Mouse (Mus musculus) mouse trophoblast stem cell (cell line): Measurements from ENCODE around the gene Gm42688.

Experiments
- in situ Hi-C, 2 experiments: fragments of 300-500 bp; cut with MseI, MboI; formaldehyde crosslinking; loops; 2 replicates in 1 of 2; 3 replicates in 1 of 2; pipeline ENCODE4 v1.15.1; 2025

Gm42688 gene

DNA sequence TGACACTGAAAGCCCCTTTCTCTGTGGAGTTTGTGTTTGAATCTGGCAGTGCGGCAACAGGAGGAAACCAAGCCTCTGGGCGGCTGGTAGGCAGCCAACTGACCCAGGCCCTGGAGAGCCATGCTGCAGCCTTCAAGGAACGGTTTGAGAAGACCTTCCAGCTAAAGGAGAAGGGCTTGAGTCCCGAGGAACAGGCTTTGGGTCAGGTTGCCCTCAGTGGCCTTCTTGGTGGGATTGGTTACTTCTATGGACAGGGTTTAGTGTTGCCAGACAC, 15.7 kb downstream of the Gm42688 start:
- in situ Hi-C loops: no loop called here

DNA sequence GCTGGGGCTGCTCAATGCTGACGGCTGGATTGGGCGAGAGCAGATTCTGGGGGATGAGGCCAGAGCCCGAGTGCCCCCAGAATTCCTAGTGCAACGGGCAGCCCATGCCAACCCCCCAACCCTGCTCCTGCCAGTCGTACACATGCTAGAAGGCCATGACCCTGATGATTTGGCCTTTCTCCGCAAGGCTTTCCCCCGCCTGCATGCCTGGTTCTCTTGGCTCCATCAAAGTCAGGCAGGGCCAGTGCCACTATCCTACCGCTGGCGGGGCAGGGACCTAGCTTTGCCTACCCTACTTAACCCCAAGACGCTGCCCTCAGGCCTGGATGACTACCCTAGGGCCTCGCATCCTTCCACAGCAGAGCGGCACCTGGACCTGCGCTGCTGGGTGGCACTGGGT, 16.2 kb downstream of the Gm42688 start:
- in situ Hi-C loops: no loop called here

DNA sequence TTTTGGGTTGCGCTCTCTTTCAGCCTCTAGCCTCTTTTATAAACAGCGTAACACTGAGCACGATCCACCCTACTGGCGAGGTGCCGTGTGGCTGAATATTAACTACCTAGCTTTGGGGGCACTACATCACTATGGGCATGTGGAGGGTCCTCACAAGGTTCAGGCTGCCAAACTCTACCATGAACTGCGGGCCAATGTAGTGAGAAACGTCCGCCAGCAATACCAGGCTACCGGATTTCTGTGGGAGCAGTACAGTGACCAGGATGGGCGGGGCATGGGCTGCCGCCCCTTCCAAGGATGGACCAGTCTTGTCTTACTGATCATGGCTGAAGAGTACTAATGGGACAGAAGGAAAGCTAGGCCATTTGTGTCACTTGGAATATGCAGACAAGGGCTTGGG, 17.0 kb downstream of the Gm42688 start:
- in situ Hi-C loops: no loop called here

DNA sequence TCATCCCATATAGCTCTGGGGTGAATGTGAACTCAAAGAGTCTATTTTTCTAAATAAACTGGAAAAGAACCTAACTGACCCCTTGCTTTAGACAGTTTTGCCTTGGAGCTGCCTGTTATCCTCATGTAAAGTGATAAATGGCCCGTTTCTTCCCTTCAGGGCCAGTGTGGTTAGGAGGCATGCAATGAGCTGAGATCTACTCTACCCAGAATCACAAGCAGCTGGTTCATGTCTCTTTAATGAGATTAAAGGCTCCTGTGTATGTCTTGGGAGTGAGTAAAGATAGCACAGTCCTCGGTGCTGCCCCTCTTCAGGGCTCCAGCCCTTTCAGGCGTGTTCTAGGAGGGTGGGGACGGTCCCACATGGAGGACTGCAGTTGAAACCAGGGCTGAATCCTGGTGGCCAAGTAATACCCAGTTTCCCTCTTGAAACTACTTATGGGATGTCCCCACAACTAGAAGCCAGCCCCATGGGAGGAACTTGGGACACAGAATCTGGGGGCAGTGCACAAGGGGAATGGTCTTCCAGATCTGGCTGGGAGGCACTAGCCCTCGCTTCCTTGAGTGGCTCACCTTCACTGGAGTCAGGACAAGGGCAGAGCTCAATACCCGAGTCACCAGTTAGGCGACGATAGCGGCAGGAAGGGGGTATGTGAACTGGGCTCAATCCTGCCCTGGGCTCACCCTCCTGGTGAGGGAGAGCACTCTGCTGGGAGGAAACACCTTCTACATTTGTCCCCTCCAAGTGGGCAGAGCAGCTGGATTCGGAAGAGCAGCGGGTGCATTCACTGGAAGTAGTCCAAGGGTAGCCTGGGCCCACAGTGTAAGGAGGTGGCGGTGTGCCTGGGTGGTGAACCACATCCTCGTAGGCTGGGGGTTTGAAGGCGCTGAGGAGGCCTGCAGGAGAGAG, 17.7 kb downstream of the Gm42688 start:
- in situ Hi-C loops: no loop called here

DNA sequence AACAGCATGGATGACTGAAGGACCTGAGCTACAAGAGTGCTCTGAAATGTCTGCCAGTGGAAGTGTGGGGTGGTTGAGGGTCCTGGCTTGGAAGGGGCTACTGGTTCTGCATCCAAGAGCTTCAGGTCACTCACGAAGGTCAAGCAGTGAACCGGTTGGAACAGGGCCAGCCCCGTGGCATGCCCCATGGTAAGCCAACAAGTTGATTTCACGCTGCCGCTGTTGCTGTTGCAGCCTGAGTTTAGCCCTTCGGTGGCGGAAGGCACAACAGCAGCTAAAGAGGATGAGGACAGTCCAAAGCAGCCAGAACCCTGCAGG, 18.3 kb downstream of the Gm42688 start:
- in situ Hi-C loops: no loop called here

DNA sequence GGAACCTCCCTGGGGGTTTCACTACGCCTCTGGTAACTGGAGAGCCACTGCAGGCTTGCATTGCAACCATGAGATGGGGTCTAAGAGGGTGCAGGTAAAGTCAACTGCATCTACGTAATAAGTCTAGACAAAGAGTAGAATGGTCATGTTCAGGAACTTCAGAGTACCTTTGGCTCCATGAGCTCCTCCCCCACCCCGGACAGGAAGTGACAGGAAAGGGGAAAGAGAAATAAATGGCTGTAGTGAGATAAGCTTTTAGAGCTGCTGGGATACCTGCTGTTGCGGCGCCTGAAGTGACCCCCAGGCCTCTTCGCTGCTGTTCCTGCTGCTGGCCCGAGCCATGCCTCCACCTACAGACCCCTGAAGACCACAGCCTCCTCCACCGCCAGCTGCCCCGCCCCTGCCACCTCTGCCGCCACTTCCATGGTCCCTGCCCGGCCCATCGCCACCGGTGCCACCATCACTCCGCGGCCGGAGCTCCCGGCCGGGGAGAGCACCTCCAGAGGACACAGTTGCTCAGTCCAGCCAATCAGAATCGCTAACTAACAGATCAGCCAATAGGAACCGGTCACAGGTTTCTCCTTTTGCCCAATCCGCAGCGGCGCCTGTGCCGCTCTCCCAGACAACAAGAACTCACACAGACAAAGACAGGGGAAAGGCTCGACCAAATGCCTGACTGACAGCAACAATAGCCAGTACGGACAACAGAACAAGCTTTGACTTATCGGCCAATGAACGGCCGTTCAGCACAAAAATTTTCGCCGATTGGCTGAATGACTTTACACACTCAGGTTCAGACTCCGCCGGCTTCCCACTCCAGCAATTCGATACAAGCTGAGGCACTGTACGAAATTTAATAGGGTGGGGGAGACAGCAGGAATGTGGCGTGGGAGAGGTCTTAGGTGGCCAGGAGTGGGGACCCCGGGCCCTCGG, 19.8 kb downstream of the Gm42688 start, which contains the start of gene Wbp1:
Gene Wbp1 (minus strand): TSS at position 630 of the 933 bp plus-strand sequence.
- in situ Hi-C loops: no loop called here

DNA sequence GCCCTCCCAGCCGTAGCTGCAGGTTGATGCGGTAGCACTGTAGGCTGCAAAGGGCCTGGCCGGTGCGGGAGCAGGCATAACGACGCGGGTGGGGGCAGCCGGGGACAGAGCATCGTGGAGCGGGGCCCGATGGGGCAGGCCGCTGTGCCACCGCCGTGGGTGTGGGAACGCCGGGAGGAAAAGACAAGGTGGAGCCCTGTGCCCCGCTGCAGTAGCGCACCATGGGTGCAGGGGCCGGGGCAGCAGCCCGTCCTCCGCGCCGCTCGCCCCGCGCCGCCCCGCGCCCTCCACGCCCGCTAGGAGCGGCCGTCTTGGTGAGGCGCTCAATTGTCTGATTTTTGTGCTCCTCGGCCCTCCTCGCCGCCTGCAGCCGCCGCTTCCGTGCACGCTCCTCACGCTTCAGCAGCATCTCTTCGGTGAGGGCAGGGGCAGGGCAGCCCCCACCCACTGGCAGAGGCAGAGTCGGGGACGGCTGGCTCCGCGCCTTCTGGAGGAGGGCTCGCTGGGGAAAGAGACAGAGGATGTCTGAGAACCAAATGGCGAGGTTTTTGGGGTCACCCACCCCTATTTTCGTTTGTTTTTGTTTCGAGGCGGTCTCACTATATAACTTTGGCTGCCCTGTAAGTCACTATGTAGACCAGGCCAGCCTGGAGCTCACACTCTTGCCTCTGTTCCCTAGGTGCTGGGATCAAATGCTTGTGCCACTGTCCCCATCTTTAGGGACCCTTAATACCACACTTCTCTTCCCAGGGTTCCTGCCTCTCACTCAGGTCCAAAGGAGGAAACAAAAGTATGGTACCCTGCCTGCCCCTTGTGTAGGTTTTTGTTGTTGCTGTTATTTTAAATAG, 20.7 kb downstream of the Gm42688 start:
- in situ Hi-C loops: no loop called here

DNA sequence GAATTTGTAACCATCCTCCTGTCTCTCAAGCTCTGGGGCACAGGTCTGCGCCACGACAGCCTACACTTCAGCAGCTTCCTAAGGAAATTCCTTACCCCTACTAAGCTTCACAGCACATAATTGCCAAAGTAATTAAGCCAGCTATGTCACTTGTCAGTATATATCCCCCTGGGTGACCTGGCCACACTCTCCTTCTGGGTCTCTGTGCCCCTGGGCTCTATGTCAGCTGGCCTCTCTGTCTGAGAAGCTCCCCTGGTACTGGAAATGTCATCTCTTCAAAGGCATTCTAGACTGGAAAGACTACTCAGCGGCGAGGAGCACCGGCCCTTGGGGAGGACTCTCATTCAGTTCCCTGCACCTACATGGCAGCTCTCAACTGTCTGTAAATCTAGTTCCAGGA, 21.5 kb downstream of the Gm42688 start:
- in situ Hi-C loops: no loop called here

DNA sequence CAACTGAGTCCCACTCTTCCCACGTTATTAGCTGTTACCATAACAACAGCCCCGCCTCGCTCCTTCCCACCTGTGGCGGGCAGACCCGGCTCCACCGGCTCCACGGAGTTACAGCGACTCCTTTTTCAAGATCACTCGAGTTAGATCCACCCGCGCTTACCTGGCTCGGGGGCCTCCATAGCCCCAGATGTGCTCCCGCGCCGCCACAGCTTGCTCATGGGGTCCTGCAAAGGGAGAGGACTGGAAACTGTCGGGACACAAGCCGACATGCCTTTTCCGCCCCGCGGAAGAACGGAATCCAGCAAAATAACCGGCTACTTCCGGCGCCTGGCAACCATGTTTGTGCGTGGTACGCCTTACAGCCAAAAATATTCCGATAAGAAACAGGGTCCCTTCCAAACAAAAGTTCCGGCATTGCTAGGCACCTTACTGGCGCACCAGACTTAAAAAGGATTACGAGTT, 23.5 kb downstream of the Gm42688 start:
- in situ Hi-C loops: no loop called here

DNA sequence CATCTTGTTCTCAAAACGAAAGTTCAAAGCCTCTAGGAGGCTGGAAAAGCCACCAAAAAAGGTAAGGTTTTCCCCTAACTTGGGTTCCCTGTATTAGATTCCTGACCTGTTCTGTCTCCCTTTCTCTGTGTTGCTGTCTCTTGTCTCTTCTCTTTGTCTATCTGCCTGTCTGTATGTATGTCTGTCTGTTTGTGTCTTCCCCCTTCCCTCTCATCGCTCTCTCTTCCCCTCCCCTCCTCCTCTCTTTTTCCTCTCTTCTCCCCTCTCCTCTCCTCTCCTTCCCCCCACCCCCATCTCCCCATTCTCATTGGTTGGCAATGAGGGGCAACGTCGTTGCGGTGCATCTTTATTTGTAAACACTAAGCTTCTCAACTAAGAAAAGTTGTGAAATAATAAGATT, 23.9 kb downstream of the Gm42688 start, which contains the start of gene Ino80b:
Gene Ino80b (minus strand): TSS at position 101 of the 400 bp plus-strand sequence.
- in situ Hi-C loops: no loop called here

DNA sequence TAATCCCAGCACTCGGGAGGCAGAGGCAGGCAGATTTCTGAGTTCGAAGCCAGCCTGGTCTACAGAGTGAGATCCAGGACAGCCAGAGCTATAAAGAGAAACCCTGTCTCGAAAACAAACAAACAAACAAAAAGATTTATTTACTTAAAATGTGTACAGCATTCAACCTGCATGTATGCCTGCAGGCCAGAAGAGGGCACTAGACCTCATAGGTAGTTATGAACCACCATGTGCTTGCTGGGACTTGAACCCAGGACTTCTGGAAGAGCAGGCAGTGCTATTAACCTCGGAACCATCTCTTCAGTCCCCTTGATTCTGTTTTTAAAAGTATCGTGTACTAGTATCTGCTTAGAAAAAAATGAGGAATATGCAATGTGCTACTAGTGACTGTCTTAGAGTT, 26.0 kb downstream of the Gm42688 start:
- in situ Hi-C loops: no loop called here

DNA sequence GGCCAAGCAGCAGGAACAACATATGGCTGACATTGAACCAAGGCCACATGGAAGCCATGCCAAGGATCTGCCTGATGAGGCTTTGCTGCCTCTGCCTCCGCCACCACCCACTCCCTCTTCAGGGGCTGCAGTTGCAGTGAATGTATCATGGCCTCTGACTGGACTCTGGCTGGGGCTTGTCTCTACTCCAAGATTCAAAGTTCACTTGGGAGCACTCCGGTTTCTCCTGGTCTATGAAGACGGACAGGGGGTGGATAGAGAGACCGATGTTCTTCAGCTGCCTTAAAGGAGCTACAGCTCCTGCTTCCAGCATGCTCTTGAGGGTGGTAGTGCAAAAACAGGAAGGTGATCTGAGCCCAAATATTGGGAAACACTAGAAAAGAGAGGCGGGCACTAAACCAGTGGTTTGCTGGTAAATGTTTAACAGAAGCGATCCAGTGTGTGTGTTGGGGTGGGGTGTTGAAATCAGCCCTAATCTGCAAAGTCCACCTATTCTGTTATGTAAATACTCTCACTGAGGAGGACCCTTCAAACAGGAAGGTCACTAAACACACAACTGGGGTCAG, 30.1 kb downstream of the Gm42688 start:
- in situ Hi-C loops: no loop called here

DNA sequence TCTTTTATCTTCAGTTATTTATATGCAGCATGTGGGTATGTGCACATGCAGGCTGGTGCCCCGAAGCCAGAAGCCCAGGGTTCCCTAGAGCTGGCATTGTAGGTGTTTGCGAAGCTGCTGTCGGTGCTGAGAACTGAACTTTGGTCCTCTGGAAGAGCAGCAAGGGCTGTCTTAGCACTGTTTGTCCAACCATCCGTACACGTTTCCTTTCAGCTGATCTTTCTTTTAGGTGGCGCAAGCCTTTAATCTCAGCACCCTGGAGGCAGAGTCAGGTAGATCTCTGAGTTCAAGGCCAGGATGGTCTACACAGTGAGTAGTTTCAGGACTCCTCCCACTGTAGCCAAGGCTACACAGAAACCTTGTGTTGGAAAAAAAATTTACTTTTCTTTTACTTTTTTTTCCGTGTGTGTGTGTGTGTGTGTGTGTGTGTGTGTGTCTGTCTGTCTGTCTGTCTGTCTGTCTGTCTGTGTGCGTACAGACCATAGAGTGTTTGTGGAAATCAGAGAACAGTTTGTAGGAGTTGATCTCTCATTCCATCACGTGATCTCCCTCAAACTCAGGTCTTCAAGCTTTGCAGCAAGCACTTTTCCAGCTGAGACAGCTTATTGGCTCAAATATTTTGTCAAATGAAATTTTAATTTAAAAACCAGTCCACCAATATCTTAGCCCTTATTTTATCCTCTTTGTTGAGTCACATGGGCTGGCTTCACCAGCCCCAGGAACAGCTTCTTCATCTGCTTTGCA, 30.9 kb downstream of the Gm42688 start:
- in situ Hi-C loops: no loop called here

DNA sequence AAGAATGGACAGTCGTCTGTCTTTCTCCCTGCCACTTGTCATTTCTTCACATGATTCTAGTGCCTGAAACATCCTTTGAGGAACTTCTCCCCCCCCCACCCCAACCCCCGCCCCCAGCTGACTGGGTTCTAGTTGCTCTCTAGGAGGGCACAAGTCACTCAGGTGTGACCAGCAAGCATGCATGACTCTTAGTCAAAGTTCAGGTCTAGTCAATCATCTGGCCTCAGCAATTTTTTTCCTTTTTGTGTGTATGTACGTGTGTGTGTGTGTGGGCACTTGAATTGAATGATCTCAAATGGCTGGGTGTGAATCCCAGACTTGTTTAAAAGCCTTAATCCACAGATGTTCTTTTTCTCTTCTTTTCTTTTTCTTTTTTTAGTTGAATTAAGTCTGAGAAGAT, 32.8 kb downstream of the Gm42688 start:
- in situ Hi-C loops: no loop called here

DNA sequence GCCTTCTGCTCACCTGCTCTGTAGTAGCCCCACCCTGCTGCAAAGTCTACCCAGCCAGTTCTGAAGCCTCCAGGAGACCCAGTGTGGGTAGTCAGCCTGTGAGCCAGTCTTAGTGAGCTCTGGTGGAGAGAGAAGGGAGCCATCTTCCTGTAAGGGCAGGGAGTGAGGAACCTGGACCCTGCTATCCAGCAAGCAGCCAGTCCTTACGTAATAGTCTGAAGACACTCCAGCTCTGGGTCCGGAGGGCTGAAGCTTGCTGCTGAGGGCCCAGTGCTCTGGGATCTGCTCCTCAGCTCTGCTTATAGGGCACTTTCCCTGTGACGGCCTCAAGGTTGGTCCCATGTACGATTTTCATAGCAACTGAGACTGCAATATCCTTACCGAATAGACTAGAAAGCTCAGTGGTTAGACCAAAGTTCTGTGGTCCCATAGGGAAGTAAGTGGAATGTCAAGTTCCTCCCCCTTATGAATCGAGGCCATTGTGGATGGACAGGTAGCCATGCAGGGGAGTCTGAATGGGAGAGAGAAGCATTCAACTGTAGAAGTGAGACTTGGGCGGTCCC, 33.6 kb downstream of the Gm42688 start, which contains the start of gene Rtkn:
Gene Rtkn (plus strand): TSS at position 513 of the 563 bp plus-strand sequence.
- in situ Hi-C loops: no loop called here

DNA sequence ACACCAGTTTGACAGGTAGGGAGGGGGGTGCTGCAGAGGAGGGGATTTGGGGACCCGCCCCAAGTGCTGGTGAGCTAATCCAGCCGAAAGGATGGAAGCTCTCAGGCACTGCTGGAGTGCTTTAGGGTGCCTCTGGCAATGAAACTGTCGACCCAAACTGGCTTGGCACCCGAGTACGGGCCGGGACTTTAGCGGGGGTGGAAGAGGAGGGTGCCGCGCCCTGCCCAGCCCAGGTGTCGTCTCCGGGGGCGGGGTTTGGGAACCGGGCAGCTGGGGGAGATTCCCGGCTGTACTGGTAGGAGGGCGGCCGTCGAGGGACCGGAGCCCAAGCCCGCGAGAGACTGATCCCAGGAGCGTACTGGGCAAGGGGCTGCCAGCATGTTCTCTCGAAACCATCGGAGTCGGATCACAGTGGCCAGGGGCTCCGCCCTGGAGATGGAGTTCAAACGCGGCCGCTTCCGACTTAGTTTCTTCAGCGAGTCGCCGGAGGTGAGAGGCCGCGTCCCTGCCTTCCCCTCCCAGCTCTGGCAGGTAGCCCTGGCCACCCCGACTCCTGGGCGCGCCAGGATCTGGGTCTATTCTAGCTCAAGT, 34.2 kb downstream of the Gm42688 start:
- in situ Hi-C loops: no loop called here

DNA sequence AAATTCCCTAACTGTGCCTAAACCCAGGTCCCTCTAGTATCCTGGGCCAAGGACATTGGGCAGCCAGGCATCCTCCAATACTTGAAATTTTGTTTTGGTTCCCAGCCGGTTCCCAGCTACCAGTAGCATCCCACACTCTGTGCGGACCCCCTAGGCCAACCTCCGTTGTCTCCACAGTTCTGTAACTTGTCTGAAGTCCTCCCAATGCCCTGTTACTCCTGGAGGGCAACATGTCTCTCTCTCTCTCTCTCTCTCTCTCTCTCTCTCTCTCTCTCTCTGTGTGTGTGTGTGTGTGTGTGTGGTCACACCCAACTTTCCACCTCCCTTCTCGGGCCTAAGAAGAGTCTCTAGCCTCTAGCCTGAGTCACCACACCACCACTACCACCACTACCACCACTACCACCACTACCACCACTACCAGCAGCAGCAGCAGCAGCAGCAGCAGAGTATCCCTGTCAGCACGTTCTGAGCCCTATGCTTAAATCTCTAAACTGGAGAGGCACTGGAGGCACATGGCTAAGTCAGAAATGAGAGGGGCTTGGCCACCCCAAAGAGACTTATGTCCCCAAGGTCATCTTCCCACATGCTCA, 35.0 kb downstream of the Gm42688 start:
- in situ Hi-C loops: no loop called here

DNA sequence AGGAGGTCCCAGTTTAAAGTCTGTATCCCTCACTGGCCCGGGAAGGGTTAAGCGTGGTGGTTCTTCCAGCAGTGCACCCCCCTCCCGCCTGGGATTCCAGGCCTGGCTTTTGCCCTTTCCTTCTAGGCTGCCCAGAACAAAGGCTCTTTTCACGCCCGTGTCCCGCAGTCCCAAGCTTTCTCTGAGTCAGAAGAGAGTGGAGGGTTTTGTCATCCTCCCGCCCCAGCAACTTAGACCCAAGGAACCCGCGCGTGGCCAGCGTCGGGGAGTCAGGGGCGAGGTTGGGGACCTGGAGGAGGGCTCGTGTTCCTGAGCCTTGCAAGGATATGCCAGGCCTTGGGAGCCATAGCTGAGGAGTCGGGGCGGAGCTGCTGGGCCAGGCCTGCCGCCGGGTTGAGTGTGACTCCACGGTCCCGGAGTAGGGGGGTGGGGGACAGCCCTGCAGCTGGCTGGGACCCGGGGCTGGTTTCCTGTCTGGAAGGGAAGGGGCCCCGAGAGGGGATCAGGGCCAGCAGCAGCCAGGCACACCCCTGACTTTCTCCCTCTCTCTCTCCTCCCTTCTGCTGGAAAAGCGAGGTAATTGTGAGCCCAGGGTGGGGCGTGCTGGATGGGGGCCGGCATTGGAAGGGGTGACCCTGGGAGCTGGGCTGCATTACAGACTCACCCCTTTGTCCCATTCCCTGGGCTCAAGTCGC, 35.6 kb downstream of the Gm42688 start:
- in situ Hi-C loops: no loop called here

DNA sequence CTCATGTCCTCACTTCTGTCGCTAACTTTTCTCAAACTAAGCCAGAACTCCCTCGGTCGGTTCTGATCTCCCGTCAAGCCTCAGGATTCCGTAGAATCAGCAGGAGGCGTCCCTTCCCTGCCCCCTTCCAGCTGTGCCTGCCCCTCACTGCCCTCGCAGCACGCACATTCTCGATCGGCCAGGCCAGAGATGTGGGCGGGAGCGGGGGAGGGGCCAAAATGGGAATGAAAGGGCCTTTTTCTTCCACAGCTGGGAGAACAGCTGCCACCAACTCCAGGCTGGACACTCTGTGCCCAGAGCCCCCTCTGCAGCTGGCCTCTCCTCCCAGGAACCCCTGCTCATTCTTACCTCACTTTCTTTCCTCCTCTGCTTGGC, 36.1 kb downstream of the Gm42688 start:
- in situ Hi-C loops: no loop called here
